ENCODE assay signal across 10 mouse cellular contexts in genomic region chr14:67176100-67176499, GRCm38 (mm10).
"Had no signal": no experiment of that assay in that cellular context is flagged by ENCODE, and none has a peak within 500 bp of the region (broad histone marks: within the 10 kb centered on the region; RNA-seq: fewer than 3 reads in every experiment).

No protein-coding gene starts in this region.

- H3K27ac ChIP-seq: kidney, embryonic 15.5 days; limb, embryonic 15.5 days; liver, embryonic 12.5 days; lung, embryonic 15.5 days; midbrain, embryonic 13.5 days had no signal

- H3K4me3 ChIP-seq: kidney, embryonic 15.5 days; limb, embryonic 15.5 days; liver, embryonic 12.5 days; lung, embryonic 15.5 days; midbrain, embryonic 13.5 days had no signal

- H3K9me3 ChIP-seq: kidney, embryonic 15.5 days; limb, embryonic 15.5 days; liver, embryonic 12.5 days; lung, embryonic 15.5 days; midbrain, embryonic 13.5 days had no signal

- ATAC-seq: liver, embryonic 12.5 days; midbrain, embryonic 13.5 days had no signal

- DNase-seq: kidney, adult 2 months; kidney, postnatal 14 days; right cerebral cortex, postnatal 14 days; thymus, adult 18-20 months; thymus, postnatal 14 days had no signal

- H3K4me1 ChIP-seq: kidney, embryonic 15.5 days; liver, embryonic 12.5 days; lung, embryonic 15.5 days had no signal

- H3K27me3 ChIP-seq: kidney, embryonic 15.5 days; limb, embryonic 15.5 days; midbrain, embryonic 13.5 days had no signal

- H3K36me3 ChIP-seq: kidney, embryonic 15.5 days; limb, embryonic 15.5 days; liver, embryonic 12.5 days; lung, embryonic 15.5 days; midbrain, embryonic 13.5 days had no signal

- H3K9ac ChIP-seq: kidney, embryonic 15.5 days; limb, embryonic 15.5 days; liver, embryonic 12.5 days; lung, embryonic 15.5 days; midbrain, embryonic 13.5 days had no signal

- H3K4me2 ChIP-seq: kidney, embryonic 15.5 days; limb, embryonic 15.5 days; liver, embryonic 12.5 days; lung, embryonic 15.5 days; midbrain, embryonic 13.5 days had no signal
